Mouse (Mus musculus) hindbrain, embryonic 13.5 days (tissue): ENCODE results near the gene Hrh1. TPM values are rescaled to one million over a fixed set of nuclear protein-coding genes. Genes with fewer than 3 reads are reported as not detected.

Source experiments
- ATAC-seq: fragments of 200-750 bp; cut with Nextera tagmentation; 2 replicates; pipeline ENCODE4 v1.8.0; 2017; ENCODE audit warnings: moderate TSS enrichment; ENCODE audit not compliant: low FRiP score
- H3K27ac ChIP-seq: fragments of 300-500 bp; sonication (generic); 2 replicates; pipeline ENCODE4 v1.5.1; 2015; ENCODE audit warnings: inconsistent platforms, mild to moderate bottlenecking, moderate library complexity
- H3K27me3 ChIP-seq: fragments of 300-500 bp; sonication (generic); 2 replicates; pipeline ENCODE4 v1.6.1; 2015; ENCODE audit warnings: mild to moderate bottlenecking, inconsistent platforms
- H3K36me3 ChIP-seq: fragments of 300-500 bp; sonication (generic); 2 replicates; pipeline ENCODE4 v1.6.1; 2015; ENCODE audit warnings: mild to moderate bottlenecking, inconsistent platforms
- H3K4me1 ChIP-seq: fragments of 300-500 bp; sonication (generic); replicated peaks from 2 replicates; pipeline ENCODE4 v1.6.1; 2015; ENCODE audit warnings: inconsistent platforms
- H3K4me2 ChIP-seq: fragments of 300-500 bp; sonication (generic); 2 replicates; pipeline ENCODE4 v1.6.1; 2015; ENCODE audit warnings: inconsistent platforms, mild to moderate bottlenecking, moderate library complexity
- H3K4me3 ChIP-seq: fragments of 300-500 bp; sonication (generic); 2 replicates; pipeline ENCODE4 v1.5.1; 2015; ENCODE audit warnings: mild to moderate bottlenecking, inconsistent platforms
- H3K9ac ChIP-seq: fragments of 300-500 bp; sonication (generic); 2 replicates; pipeline ENCODE4 v1.6.1; 2015; ENCODE audit warnings: mild to moderate bottlenecking, inconsistent platforms
- H3K9me3 ChIP-seq: fragments of 300-500 bp; sonication (generic); 2 replicates; pipeline ENCODE4 v1.6.1; 2016; ENCODE audit warnings: inconsistent platforms
- WGBS: fragments of 180-500 bp; shearing (Covaris S2); methylation state at CpG from one replicate; pipeline ENCODE4 v1.1.7; 2015; 5-methylcytosine and 5-hydroxymethylcytosine counted together
- polyA plus RNA-seq: library from polyadenylated mRNA; unstranded; fragments of >200 nt; fragmentation: Nextera tagmentation; extraction: Ambion mirVana; gene quantifications from 2 replicates; pipeline ENCODE4 v1.2.1, GENCODE M21; 2015

Hrh1 gene
- polyA plus RNA-seq, 1 experiment from 2014 or later = 0.73 TPM

DNA sequence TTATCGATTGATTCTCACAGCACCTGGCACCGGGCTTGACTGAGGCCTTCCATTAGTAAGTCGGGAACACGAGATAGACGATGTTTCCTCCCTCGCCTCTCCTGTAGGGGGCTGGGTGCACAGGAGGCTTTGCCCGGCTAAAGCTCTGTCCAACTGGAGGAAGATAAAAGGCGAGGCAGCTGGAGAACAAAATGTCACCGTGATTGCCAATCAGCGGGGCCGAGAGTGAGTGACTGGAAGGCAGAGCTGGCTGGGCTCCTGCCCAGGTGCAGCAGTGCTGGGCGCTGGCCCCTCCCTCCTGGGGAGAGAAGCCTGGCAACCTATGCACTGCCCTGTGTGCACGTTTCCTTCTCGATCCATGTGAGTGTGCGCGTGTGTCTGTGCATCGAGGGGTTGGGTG is 10.5 kb downstream of the Hrh1 start:
- WGBS = 55% methylated on average over 17 of the region's 17 CpGs
- peaks cover 17% of the 10 kb centered on the region for H3K4me1 ChIP-seq
- H3K4me3 ChIP-seq = no peak overlapping the region
- H3K27me3 ChIP-seq = peaks cover 5% of the 10 kb centered on the region; the same call in 1 of the 2 replicates
- H3K9me3 ChIP-seq = no peaks in the 10 kb centered on the region
- H3K27ac ChIP-seq = no peak overlapping the region
- H3K4me2 ChIP-seq = no peak overlapping the region
- no peak for ATAC-seq
- H3K36me3 ChIP-seq = no peaks in the 10 kb centered on the region
- no peak overlapping the region for H3K9ac ChIP-seq

GRCm38 (mm10) chr6:114411913-114412312 is 14.2 kb downstream of the Hrh1 start:
- ATAC-seq = no peak
- Histone ChIP-seq H3K27me3 (peaks cover 5% of the 10 kb centered on the region; the same call in 1 of the 2 replicates), H3K4me1 (peaks cover 13% of the 10 kb centered on the region), H3K9ac (no peak overlapping the region; the same call in 1 of the 2 replicates), H3K4me3 (no peak overlapping the region), H3K4me2 (no peak overlapping the region), H3K27ac (no peak overlapping the region), H3K36me3 (no peaks in the 10 kb centered on the region), H3K9me3 (no peaks in the 10 kb centered on the region)
- 62% methylated on average over 8 of the region's 8 CpGs for WGBS

GRCm38 (mm10) chr6:114414510-114414909 is 16.8 kb downstream of the Hrh1 start:
- H3K36me3 ChIP-seq = no peaks in the 10 kb centered on the region
- H3K4me3 ChIP-seq = no peak overlapping the region
- WGBS = 21% methylated on average over 8 of the region's 8 CpGs
- ATAC-seq = peak; percentile 79
- no peak overlapping the region for H3K4me2 ChIP-seq
- H3K27me3 ChIP-seq = no peaks in the 10 kb centered on the region
- H3K9me3 ChIP-seq = no peaks in the 10 kb centered on the region
- H3K27ac ChIP-seq = no peak overlapping the region
- H3K9ac ChIP-seq = no peak overlapping the region
- peaks cover 8% of the 10 kb centered on the region for H3K4me1 ChIP-seq

GRCm38 (mm10) chr6:114418037-114418436 is 20.3 kb downstream of the Hrh1 start:
- WGBS = 67% methylated on average over 2 of the region's 2 CpGs
- Histone ChIP-seq H3K9ac (no peak overlapping the region), H3K27me3 (no peaks in the 10 kb centered on the region), H3K27ac (no peak overlapping the region), H3K9me3 (no peaks in the 10 kb centered on the region), H3K4me3 (no peak overlapping the region), H3K4me1 (peaks cover 8% of the 10 kb centered on the region), H3K4me2 (no peak overlapping the region), H3K36me3 (no peaks in the 10 kb centered on the region)
- no peak for ATAC-seq

DNA sequence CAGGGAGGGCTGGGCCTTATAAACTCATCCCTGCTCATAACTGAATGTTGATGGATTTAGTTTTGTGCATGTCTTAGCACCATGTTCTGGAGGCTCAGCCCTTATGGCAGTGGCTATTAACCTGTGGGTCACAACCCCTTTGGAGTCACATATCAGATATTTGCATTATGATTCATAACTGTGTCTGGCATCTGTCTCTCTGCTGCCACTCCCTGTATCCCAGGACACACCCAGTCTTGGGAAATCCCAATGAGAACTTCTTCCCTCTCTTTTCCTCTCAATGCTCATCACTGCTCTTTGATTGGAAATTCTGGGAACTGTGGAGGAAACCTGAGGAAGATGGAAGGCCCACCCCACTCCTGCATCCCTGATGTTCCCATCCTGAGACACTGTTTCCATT is 23.3 kb downstream of the Hrh1 start:
- no peak for ATAC-seq
- Histone ChIP-seq H3K9me3 (no peaks in the 10 kb centered on the region), H3K4me2 (no peak overlapping the region), H3K4me3 (no peak overlapping the region), H3K4me1 (peaks cover 5% of the 10 kb centered on the region; the same call in 1 of the 2 replicates), H3K36me3 (no peaks in the 10 kb centered on the region), H3K27ac (no peak overlapping the region), H3K27me3 (no peaks in the 10 kb centered on the region), H3K9ac (no peak overlapping the region)

- Histone ChIP-seq H3K9ac (no peak overlapping the region), H3K4me2 (no peak overlapping the region), H3K4me1 (peaks cover 13% of the 10 kb centered on the region), H3K27ac (no peak overlapping the region), H3K9me3 (no peaks in the 10 kb centered on the region), H3K27me3 (no peaks in the 10 kb centered on the region), H3K36me3 (no peaks in the 10 kb centered on the region), H3K4me3 (no peak overlapping the region)
- no peak for ATAC-seq
- 65% methylated on average over 9 of the region's 9 CpGs for WGBS
Measured at GRCm38 (mm10) chr6:114423051-114423676, 25.4 kb downstream of the Hrh1 start.

DNA sequence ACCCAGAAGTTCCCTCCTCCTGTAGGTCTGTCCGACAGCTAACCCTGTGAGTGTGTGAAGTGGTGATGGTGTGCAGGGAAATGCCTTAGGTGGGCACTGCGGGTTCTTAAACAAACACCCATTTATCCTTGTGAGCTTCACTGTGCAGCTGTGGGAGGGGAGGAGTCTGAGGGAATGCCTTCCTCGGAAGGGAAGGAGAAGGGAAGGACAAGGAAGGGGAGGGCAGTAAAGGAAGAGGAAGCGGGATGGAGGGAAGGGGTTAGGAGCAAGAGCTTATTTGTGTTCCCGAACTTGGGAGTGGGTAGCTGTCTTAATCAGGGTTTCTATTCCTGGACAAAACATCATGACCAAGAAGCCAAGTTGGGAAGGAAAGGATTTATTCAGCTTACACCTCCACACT is 27.6 kb downstream of the Hrh1 start:
- no peak for ATAC-seq
- Histone ChIP-seq H3K4me3 (no peak overlapping the region), H3K36me3 (no peaks in the 10 kb centered on the region), H3K9me3 (no peaks in the 10 kb centered on the region), H3K27me3 (no peaks in the 10 kb centered on the region), H3K27ac (no peak overlapping the region), H3K4me2 (no peak overlapping the region), H3K4me1 (peaks cover 21% of the 10 kb centered on the region), H3K9ac (no peak overlapping the region)
- WGBS = 49% methylated on average over 5 of the region's 5 CpGs

GRCm38 (mm10) chr6:114427641-114428040 is 29.9 kb downstream of the Hrh1 start:
- H3K36me3 ChIP-seq = no peaks in the 10 kb centered on the region
- peaks cover 22% of the 10 kb centered on the region for H3K4me1 ChIP-seq
- H3K4me3 ChIP-seq = no peak overlapping the region
- peak overlapping the region; percentile 55; the same call in 1 of the 2 replicates for H3K27ac ChIP-seq
- H3K9ac ChIP-seq = no peak overlapping the region
- no peak overlapping the region for H3K4me2 ChIP-seq
- ATAC-seq = peak; percentile 50; the same call in 1 of the 2 replicates
- 47% methylated on average over 13 of the region's 13 CpGs for WGBS
- no peaks in the 10 kb centered on the region for H3K9me3 ChIP-seq
- no peaks in the 10 kb centered on the region for H3K27me3 ChIP-seq

DNA sequence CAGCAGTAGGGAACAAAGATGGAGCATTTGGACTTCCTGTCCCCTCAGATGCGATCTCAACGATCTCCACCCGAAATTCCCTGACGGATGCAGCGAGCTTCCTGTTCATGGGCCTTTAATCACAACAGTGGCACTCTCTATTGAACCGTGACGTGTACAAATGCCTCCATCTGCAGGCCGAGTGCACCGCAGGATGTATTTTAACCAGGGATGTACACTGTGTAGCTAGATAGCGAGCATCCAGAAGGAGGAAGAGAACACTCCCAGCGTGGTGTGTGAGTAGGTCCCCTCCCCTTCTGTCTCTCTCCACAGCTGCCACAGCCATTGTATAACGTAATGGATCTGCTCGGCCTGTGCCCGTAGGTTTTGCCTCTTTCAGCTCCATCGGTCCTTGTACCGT is 31.1 kb downstream of the Hrh1 start:
- 0 out of 2 replicates have a peak, but pooled peaks have one; percentile 43 for ATAC-seq
- Histone ChIP-seq H3K36me3 (no peaks in the 10 kb centered on the region), H3K4me2 (no peak overlapping the region), H3K9ac (no peak overlapping the region), H3K27ac (no peak overlapping the region), H3K4me1 (peaks cover 23% of the 10 kb centered on the region), H3K4me3 (no peak overlapping the region), H3K27me3 (no peaks in the 10 kb centered on the region), H3K9me3 (no peaks in the 10 kb centered on the region)
- WGBS = 50% methylated on average over 16 of the region's 16 CpGs

DNA sequence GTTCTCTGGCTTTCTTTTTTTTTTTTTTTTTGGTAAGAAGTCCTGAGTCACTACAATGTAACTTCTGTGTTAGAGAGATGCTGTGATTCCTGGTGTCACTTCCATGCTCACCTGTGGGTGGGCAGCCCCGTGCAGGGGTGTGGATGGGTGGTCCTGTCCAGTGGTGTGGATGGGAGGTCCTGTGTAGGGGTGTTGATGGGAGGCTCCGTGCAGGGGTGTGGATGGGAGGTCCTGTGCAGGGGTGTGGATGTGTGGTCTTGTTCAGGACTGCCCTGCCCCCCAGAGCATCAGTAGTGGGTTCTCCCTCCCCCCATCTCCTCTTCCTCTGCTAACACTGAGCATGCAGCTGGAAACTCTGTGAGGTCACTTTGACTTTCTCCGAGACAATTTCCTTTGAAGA is 34.9 kb downstream of the Hrh1 start:
- no peaks in the 10 kb centered on the region for H3K27me3 ChIP-seq
- no peak overlapping the region for H3K4me3 ChIP-seq
- H3K36me3 ChIP-seq = no peaks in the 10 kb centered on the region
- H3K9me3 ChIP-seq = no peaks in the 10 kb centered on the region
- H3K27ac ChIP-seq = no peak overlapping the region
- 52% methylated on average over 3 of the region's 3 CpGs for WGBS
- peaks cover 31% of the 10 kb centered on the region for H3K4me1 ChIP-seq
- H3K9ac ChIP-seq = no peak overlapping the region
- ATAC-seq = no peak
- no peak overlapping the region for H3K4me2 ChIP-seq

GRCm38 (mm10) chr6:114434524-114434923 is 36.8 kb downstream of the Hrh1 start:
- 0 out of 2 replicates have a peak, but pooled peaks cover 2% of the 10 kb centered on the region for H3K9me3 ChIP-seq
- no peaks in the 10 kb centered on the region for H3K36me3 ChIP-seq
- no peak for ATAC-seq
- no peak overlapping the region for H3K4me2 ChIP-seq
- H3K27ac ChIP-seq = no peak overlapping the region
- no peak overlapping the region for H3K4me3 ChIP-seq
- H3K9ac ChIP-seq = no peak overlapping the region
- 85% methylated on average over 5 of the region's 5 CpGs for WGBS
- H3K4me1 ChIP-seq = peaks cover 16% of the 10 kb centered on the region; the same call in 1 of the 2 replicates
- no peaks in the 10 kb centered on the region for H3K27me3 ChIP-seq

GRCm38 (mm10) chr6:114440302-114440701 is 42.6 kb downstream of the Hrh1 start:
- no peak overlapping the region for H3K4me3 ChIP-seq
- no peak for ATAC-seq
- no peaks in the 10 kb centered on the region for H3K27me3 ChIP-seq
- no peaks in the 10 kb centered on the region for H3K36me3 ChIP-seq
- no peak overlapping the region for H3K9ac ChIP-seq
- H3K4me1 ChIP-seq = peaks cover 10% of the 10 kb centered on the region
- H3K27ac ChIP-seq = no peak overlapping the region
- H3K4me2 ChIP-seq = no peak overlapping the region
- WGBS = 61% methylated on average over 2 of the region's 2 CpGs
- peaks cover 8% of the 10 kb centered on the region for H3K9me3 ChIP-seq

DNA sequence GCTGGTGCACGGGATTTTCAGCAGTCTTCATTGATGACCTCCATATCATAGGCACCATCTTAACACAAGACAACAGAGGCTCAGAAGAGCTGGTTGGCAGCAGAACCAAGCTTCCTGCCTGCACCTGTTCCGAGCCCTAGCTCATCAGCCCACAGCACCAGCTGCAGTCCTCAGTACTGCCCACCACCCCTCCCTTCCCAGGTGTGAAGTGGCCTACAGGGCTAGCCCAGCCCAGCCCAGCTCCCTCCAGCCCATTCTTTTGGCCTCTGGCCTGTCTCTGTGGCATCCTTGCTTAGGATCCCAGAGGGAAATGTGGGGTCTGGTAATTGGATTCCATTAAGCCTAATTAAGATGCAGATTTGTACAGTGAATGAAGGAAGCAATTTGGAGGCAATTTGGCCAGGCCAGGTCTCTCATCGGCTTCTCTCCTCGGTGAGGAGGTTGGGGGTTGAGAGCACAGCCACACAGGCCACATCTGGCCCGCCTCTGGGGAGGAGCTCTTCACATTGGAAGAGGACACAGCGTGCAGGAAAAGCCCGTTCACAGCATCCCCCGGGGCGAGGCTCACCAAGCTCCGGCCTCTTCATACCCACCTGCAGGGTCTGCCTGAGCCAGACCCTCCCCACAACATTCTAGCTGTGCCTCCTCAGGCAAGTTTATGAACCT is 43.2 kb downstream of the Hrh1 start:
- Histone ChIP-seq H3K36me3 (no peaks in the 10 kb centered on the region), H3K4me2 (no peak overlapping the region), H3K27ac (peak overlapping the region; percentile 26; the same call in 1 of the 2 replicates), H3K9ac (no peak overlapping the region), H3K4me1 (peaks cover 10% of the 10 kb centered on the region), H3K4me3 (no peak overlapping the region), H3K9me3 (peaks cover 8% of the 10 kb centered on the region), H3K27me3 (0 out of 2 replicates have a peak, but pooled peaks cover 3% of the 10 kb centered on the region)
- ATAC-seq = peak; percentile 59; the same call in 1 of the 2 replicates
- 39% methylated on average over 10 of the region's 10 CpGs for WGBS
